ENCODE assay signal across 8 mouse cellular contexts in the genomic region with DNA sequence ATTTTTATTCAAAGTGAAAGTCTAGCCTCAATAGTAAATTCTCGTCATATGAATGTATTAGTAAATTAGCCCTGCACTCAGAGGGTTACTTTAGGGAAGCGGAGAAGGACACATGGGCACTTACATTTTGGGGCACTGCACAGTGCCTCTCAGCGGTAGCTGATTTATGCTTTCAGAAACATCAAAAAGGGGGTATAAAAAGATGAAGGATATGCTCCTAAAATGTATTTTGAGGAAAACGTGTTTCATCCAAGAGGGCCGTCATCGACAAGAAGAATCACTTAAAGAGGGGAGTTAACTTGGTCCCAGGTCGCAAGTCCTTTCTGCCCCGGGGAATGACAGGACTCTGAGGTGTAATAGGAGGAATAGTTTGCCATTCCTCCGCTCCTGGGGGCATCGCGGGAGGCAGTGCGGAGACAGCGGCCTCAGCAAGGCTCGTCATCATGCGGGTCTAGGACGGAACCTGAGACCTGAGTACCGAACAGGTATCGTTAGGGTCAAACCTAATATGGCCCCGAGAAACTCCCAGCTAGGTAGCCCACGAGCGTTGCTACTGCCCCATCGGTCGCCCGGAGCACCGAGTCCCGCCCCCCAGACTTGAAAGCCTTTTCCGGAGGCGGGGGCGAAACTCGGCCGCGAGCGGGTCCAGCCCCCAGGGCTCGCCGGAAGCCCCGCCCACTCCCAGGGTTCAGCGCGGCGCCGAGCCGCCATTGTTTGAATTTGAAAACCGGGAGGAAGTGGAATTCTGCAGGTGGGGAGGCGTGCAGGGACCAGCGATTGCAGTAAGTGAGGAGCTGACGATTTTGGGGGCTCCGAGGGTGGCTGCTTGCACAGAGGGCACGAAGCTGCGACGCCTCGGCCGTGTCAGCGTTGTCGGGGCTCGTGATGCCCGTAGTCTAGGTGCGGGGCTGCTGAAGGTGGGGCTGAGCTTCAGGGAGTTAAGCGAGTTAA. TPM values are rescaled to one million over a fixed set of nuclear protein-coding genes. Genes with fewer than 3 reads are reported as not detected.
DNase-seq lines count a peak whose midpoint lies in the region; ATAC-seq and TF ChIP-seq lines count a peak whose summit lies in the region.

A gene (plus strand): TSS at position 710 of the 951 bp plus-strand sequence.

- H3K4me3 ChIP-seq in heart, embryonic 11.5 days (ENCODE audit: low read depth, low read length) = peak within 1 kb of the TSS; percentile 81
- H3K4me3 ChIP-seq in kidney, embryonic 16.5 days (ENCODE audit: low read length) = peak within 1 kb of the TSS; percentile 98
- peak within 1 kb of the TSS; percentile 65 for H3K4me3 ChIP-seq in liver, adult 2 months (ENCODE audit: insufficient read depth, low read depth, low read length)
- H3K4me3 ChIP-seq in myocyte = peak within 1 kb of the TSS; percentile 92

- H3K36me3 ChIP-seq in heart, embryonic 11.5 days (ENCODE audit: control insufficient read depth, insufficient read depth, low read length) = 0 out of 2 replicates have a peak, but pooled peaks cover 3% of the 10 kb centered on the region
- H3K36me3 ChIP-seq in kidney, embryonic 16.5 days (ENCODE audit: insufficient read depth, low read length) = peaks cover 13% of the 10 kb centered on the region; the same call in 1 of the 2 replicates
- H3K36me3 ChIP-seq in liver, adult 2 months (ENCODE audit: control insufficient read depth, insufficient read depth, low read length) = no peaks in the 10 kb centered on the region
- no peaks in the 10 kb centered on the region for H3K36me3 ChIP-seq in myocyte (ENCODE audit: control insufficient read depth, insufficient read depth)
- H3K36me3 ChIP-seq in splenic B cell, adult 2 months (ENCODE audit: control insufficient read depth, insufficient read depth, low read length, poor library complexity, severe bottlenecking) = no peaks in the 10 kb centered on the region

- H3K4me2 ChIP-seq in heart, embryonic 11.5 days = peak within 1 kb of the TSS; percentile 72
- H3K4me2 ChIP-seq in kidney, embryonic 16.5 days (replicated peaks; ENCODE audit: low read depth, low read length) = peak within 1 kb of the TSS; percentile 79
- peak within 1 kb of the TSS; percentile 93 for H3K4me2 ChIP-seq in myocyte (ENCODE audit: low read depth)

- peak within 1 kb of the TSS; percentile 74 for H3K9ac ChIP-seq in heart, embryonic 11.5 days (ENCODE audit: low read depth, low read length)
- peak within 1 kb of the TSS; percentile 79 for H3K9ac ChIP-seq in kidney, embryonic 16.5 days (replicated peaks; ENCODE audit: low read length)
- peak within 1 kb of the TSS; percentile 66 for H3K9ac ChIP-seq in liver, adult 2 months (ENCODE audit: low read depth, low read length)

- no peaks in the 10 kb centered on the region for H3K9me3 ChIP-seq in heart, embryonic 11.5 days (replicated peaks; ENCODE audit: control insufficient read depth, low read length)
- no peaks in the 10 kb centered on the region for H3K9me3 ChIP-seq in kidney, embryonic 16.5 days (ENCODE audit: low read length)

- DNase-seq in B cell, adult 2 months = peak; percentile 97 to 98
- DNase-seq in brain, adult 2 months (ENCODE audit: low read depth, low spot score) = peak; percentile 90
- peak; percentile 69 for DNase-seq in liver, adult 2 months (ENCODE audit: extremely low read depth, low read depth, low spot score)
- DNase-seq in splenic B cell, adult 2 months (ENCODE audit: low read depth, low spot score) = peak; percentile 95

- no peak for TF ChIP-seq CTCF in liver, adult 2 months (IDR thresholded peaks at IDR 0.05; ENCODE audit: low read depth, low read length)

- H3K79me2 ChIP-seq in liver, adult 2 months (ENCODE audit: control insufficient read depth, insufficient read depth, low read length) = no peaks in the 10 kb centered on the region; the same call in 1 of the 2 replicates
- H3K79me2 ChIP-seq in myocyte (ENCODE audit: control insufficient read depth, insufficient read depth) = peaks cover 43% of the 10 kb centered on the region

- peak; percentile 61; the same call in 1 of the 2 replicates for TF ChIP-seq POLR2A in liver, adult 2 months (IDR thresholded peaks at IDR 0.05; ENCODE audit: extremely low read depth, insufficient read depth, low read length)
- TF ChIP-seq POLR2A in myocyte (IDR thresholded peaks at IDR 0.05; ENCODE audit: insufficient read length, low read depth) = peak; percentile 71

- peak; percentile 97 for ATAC-seq in erythroblast, adult 5-6 weeks (replicated peaks; ENCODE audit: low FRiP score, poor library complexity, severe bottlenecking)
- ATAC-seq in heart, embryonic 11.5 days (replicated peaks; ENCODE audit: insufficient number of reproducible peaks, low FRiP score, low TSS enrichment) = peak; percentile 95
- peak; percentile 97 for ATAC-seq in kidney, embryonic 16.5 days (ENCODE audit: low FRiP score, low TSS enrichment)

- H3ac ChIP-seq in myocyte (ENCODE audit: control insufficient read depth, insufficient read length) = no peak within 1 kb of the TSS

- no peaks in the 10 kb centered on the region for H3K27me3 ChIP-seq in heart, embryonic 11.5 days (ENCODE audit: control insufficient read depth, insufficient read depth, low read length)
- H3K27me3 ChIP-seq in kidney, embryonic 16.5 days (ENCODE audit: insufficient read depth, low read length) = no peaks in the 10 kb centered on the region
- no peaks in the 10 kb centered on the region for H3K27me3 ChIP-seq in liver, adult 2 months (ENCODE audit: control insufficient read depth, insufficient read depth, low read length)
- H3K27me3 ChIP-seq in myocyte (ENCODE audit: control insufficient read depth, insufficient read depth, insufficient read length) = no peaks in the 10 kb centered on the region
- H3K27me3 ChIP-seq in splenic B cell, adult 2 months (ENCODE audit: control insufficient read depth, insufficient read depth, low read length, poor library complexity, severe bottlenecking) = no peaks in the 10 kb centered on the region

- H3K27ac ChIP-seq in heart, embryonic 11.5 days (ENCODE audit: low read depth, low read length) = peak within 1 kb of the TSS; percentile 76
- H3K27ac ChIP-seq in kidney, embryonic 16.5 days (ENCODE audit: low read length) = peak within 1 kb of the TSS; percentile 78
- H3K27ac ChIP-seq in liver, adult 2 months (replicated peaks; ENCODE audit: insufficient read depth, low read depth, low read length) = peak within 1 kb of the TSS; percentile 54

- WGBS in heart, embryonic 11.5 days (ENCODE audit: insufficient replicate concordance) = under 1% methylated on average over 57 of the region's 57 CpGs
- under 1% methylated on average over 56 of the region's 57 CpGs for WGBS in kidney, embryonic 16.5 days
- WGBS in liver, adult 2 months = under 1% methylated on average over 57 of the region's 57 CpGs

- H3K4me1 ChIP-seq in heart, embryonic 11.5 days (ENCODE audit: control insufficient read depth, insufficient read depth, low read length) = no peaks in the 10 kb centered on the region
- H3K4me1 ChIP-seq in kidney, embryonic 16.5 days (ENCODE audit: insufficient read depth, low read length) = 0 out of 2 replicates have a peak, but pooled peaks cover 3% of the 10 kb centered on the region
- H3K4me1 ChIP-seq in liver, adult 2 months (ENCODE audit: control insufficient read depth, insufficient read depth, low read length) = peaks cover 1% of the 10 kb centered on the region; the same call in 1 of the 2 replicates

TF ChIP-seq in myocyte, 11 proteins besides CTCF, POLR2A, EP300 and RAD21:
- TF ChIP-seq E2F4 (IDR thresholded peaks at IDR 0.05; ENCODE audit: insufficient read depth) (peak; percentile 97), MYOG (IDR thresholded peaks at IDR 0.05; ENCODE audit: control insufficient read depth in 1 of 3, insufficient read depth in 1 of 3, insufficient read length in 2 of 3, low read depth in 2 of 3) (no peak)

RNA-seq across cellular contexts. Expression of the gene that starts here (rescaled TPM):
- 27.1 and 28.6 TPM in 2 replicates for total RNA-seq in erythroblast, adult 5-6 weeks (2015; ENCODE audit: low replicate concordance)
- total RNA-seq in erythroblast, adult 5-6 weeks (2017; ENCODE audit: low replicate concordance) = 30.5 and 57.3 TPM in 2 replicates
- polyA plus RNA-seq in heart, embryonic 11.5 days (2014; fragmentation: Nextera tagmentation; extraction: Ambion mirVana) = 41.7 and 47.3 TPM in 2 replicates
- 61.2 and 61.5 TPM in 2 replicates for polyA plus RNA-seq in kidney, embryonic 16.5 days (2015; fragmentation: Nextera tagmentation; extraction: Ambion mirVana)
- total RNA-seq in liver, adult 2 months (2014; rRNA removed) = 0.65 and 0.94 TPM in 2 replicates
- not detected in 2 replicates for polyA plus RNA-seq in liver, adult 2 months (2012; rRNA removed)
- polyA plus RNA-seq in myocyte (2012; fragmentation: generic; extraction: Trizol) = 1.9 TPM

Comparison
In these comparisons a context has a peak if more than half of its experiments do, and no peak if none do; other contexts are left out.
1. Peak in every context shown above with its lines: DNase-seq, ATAC-seq, H3K4me3 ChIP-seq and H3K27ac ChIP-seq.
2. RNA of the gene that starts here (total RNA-seq): 27.1 to 57.3 TPM in erythroblast, adult 5-6 weeks; 0.65 to 0.94 TPM in liver, adult 2 months; every median in the first group is over 10 times any median in the second.
3. RNA of the gene that starts here (polyA plus RNA-seq): 61.2 to 61.5 TPM in kidney, embryonic 16.5 days and 41.7 to 47.3 TPM in heart, embryonic 11.5 days; 1.9 TPM in myocyte (single experiment) and not detected in liver, adult 2 months; every median in the first group is over 10 times any median in the second.
4. Peak in DNase-seq, H3K4me3 ChIP-seq, H3K27ac ChIP-seq and H3K9ac ChIP-seq in liver, adult 2 months; RNA of the gene not detected or under 1 TPM.